Mouse (Mus musculus) frontal cortex, postnatal 14 days (tissue): ENCODE data around the gene Ascc1.

ENCODE experiments used
- DNase-seq, 2 experiments: peaks; one replicate each; pipeline ENCODE4 v3.0.0; 2022; ENCODE audit warnings: low spot score in 2 of 2

Ascc1 gene

GRCm38 (mm10) chr10:60016223-60016622 is 13.6 kb downstream of the Ascc1 start:
- DNase-seq: no peak

- no peak for DNase-seq
Measured at GRCm38 (mm10) chr10:60019299-60019698, 16.7 kb downstream of the Ascc1 start.

DNA sequence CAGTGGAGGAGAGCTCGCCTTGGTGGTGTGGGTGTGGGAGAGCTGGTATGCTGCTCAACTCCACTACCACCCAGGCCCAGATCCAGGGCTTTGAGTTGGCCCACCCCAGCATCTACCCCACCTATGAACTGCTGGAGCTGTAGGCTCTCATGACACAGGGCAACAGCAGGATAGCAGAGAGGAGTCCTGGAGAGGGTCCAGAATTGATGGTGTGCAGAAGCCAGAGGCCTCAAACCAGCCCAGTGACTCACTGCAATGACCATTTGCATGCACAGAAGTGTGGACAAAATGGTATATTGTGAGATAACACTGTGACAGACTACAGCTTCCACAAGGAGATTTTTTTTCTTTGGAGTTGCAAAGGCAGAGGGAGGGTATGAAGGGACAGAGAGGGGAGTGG is 21.1 kb downstream of the Ascc1 start:
- no peak for DNase-seq

DNA sequence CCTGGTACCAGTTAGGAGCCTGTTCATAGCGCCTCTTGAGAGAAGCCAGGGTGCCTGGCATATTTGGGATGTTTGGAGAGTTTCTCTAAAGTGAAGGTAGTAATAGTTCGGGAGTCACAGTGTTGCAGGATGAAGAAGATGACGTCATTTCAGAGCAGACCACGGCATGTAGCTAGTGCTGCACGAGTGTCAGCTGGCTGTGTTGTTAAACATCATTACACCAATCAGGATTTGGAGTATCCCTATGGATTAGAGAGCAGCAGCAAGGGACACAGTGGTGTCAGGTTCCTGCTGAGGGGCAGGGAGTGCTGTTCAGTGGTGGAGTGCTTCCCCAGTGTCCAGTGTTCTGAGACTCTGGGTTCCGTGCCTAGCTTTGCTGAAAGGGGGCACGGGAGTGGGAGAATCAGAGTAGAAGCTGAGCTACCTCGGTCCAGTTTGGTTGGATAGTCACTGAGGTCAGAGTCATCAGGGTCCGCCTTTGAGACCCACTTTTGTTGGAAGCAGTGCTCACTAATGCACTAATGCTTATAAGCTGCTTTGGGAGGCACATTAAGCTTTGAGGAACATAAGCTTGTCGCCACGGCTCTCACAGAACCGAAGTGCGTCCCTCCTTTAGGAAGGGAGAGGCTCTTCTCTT is 24.3 kb downstream of the Ascc1 start:
- no peak for DNase-seq

- DNase-seq: no peak
Measured at GRCm38 (mm10) chr10:60027619-60028084, 25.0 kb downstream of the Ascc1 start.

DNA sequence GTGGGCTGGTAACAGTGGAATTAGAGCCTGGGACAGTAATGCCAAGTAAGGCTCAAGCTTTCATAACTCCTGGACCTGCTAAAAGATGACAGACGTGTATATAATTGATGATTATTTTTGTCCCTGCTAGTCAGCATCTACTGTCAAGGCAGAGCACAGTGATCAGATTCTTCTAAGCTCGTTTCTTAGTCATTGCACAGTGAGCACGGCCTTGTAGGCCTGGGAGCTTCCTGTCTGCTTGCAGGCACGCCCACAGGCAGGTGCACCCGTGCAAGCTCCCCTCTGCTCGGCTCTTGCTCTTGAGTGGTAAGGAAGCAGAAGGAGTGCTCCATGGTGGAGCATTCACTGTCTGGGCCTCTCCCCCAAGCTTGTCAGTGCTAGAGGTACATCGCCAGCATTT is 25.6 kb downstream of the Ascc1 start:
- no peak for DNase-seq

DNA sequence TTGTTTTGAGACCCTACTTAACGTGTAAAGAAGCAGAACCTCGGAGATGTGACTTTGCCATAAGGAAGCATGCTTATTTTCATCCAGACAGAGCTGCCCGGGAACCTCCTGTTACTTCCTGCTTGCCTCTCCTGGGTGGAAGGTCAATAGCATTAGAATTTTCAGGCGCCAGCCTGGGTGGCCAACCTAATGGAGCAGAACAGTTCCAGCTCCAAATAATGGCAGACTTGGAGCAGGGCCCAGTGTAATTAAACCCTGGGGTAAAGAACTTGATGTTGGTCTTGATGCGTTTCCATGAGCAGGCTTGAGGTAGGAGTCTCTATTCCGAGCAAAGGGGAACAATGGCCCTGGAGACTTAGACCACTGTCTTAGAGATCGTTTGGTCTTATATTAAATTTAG is 26.4 kb downstream of the Ascc1 start:
- DNase-seq: no peak

DNA sequence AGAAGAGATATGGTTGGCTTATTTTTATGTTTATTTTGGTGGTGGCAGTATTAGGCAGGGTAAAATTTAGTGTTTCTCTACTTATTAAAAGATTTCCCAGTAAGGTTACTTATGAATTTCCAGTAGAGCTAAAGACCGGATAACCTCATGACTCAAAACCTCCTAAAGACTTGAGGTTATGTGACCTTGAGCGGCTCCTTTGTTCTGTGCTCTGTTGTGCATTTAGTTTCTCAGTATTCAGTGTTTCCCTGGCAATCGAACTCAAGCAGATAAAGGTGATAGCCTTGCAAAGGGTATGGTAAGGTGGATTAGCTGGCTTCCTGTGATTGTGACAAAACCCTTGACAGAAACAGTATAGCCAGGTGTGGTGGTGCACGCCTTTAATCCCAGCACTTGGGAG is 26.8 kb downstream of the Ascc1 start:
- no peak for DNase-seq

DNA sequence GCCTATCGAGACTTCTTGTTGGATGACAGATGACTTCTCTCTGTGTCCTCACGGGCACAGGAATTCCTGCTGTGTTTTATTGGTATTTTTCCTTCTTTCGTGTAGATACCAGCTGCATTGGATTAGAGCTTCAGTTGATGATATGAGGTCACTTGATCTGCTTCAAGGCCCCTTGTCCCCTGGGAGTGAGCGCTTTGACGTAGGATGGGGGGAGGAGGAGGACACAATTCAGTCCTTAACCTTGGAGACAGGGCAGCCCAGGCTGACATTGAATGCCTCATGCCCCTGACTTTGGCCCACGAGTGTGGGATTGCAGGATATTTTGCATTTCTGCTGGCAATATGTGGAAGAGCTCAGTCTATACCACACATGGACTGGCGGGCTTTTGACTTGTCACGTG is 29.0 kb downstream of the Ascc1 start:
- DNase-seq: no peak

GRCm38 (mm10) chr10:60031985-60032384 is 29.4 kb downstream of the Ascc1 start:
- no peak for DNase-seq

DNA sequence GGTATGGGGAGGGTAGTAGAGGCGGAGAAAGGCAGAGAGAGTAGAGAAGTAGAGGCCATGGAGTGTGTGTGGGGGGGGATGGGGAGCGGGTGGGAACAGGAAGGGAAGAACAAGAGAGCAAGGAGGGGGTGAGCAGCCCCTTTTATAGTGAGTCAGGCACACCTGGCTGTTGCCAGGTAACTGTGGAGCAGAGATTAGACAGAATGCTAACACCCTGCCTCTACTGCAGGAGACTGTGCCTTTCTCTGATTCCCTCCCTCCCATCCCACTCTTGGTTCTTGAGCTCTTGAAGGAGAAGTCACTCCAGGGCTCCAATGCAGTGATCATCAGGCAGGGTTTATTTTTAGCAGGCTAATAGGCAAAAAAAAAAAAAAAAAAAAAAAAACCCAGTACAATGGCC is 30.0 kb downstream of the Ascc1 start:
- DNase-seq: no peak

GRCm38 (mm10) chr10:60033064-60033463 is 30.5 kb downstream of the Ascc1 start:
- DNase-seq: no peak

DNA sequence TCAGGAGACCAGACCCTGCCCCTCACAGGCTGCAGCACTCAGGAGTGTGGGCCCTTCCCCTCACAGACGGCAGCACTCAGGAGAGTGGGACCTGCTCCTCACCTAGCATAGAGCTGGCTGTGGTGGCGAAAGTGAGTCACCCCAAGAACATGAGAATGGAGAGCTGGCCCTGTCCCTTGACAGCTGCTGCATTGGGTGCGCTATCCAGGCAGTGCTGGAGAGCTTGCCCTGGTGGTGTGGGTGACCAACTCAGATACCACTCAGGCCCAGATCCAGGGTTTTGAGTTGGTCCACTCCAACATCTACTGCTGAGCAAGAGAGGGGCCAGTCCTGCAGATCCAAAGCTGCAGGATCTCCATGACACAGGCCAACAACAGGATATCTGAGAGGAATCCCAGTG is 32.0 kb downstream of the Ascc1 start:
- DNase-seq: no peak

GRCm38 (mm10) chr10:60035744-60036143 is 33.1 kb downstream of the Ascc1 start:
- DNase-seq: no peak

GRCm38 (mm10) chr10:60042350-60042922 is 39.8 kb downstream of the Ascc1 start:
- no peak for DNase-seq

DNA sequence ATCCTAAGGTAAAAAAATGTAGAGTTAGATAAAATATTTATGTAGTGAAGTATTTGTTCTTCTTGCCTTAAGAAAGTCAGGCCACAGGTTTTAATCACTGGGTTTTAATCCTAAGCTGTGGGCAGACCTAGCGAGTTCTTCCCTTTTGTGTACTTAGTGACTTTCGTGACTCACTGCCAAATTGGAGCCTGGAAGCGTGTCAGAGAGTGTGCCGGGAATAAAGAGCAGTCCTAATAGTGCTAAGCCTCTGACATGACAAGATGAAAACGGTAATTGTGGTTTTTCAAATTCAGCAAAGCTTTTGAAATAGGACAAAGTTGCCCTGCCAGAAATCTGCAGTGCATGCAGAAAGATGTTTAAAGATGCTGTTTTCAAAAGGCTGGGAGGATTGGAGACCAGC is 44.1 kb downstream of the Ascc1 start:
- peak in 1 of 2 experiments; percentile 20 for DNase-seq

- no peak for DNase-seq
Measured at GRCm38 (mm10) chr10:60050581-60050980, 48.0 kb downstream of the Ascc1 start.

DNA sequence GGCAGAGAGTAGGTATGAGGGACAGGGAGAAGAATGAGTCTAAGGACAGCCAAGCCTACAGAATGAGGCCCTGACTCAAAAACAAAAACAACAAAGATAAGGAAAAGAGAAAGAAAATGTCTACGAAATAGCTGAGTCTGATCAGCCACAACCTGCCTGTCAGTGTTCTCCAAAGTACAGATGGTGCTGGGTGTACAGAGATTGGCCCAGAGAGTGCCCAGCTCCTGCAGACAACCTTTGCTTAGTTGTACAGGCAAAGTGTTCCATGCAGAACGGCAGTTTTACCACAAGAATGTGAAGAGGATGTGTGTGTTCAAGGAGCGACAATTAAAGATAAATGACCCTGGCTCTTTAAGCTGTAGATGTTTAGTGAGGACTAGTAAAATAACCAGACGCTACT is 50.5 kb downstream of the Ascc1 start:
- DNase-seq: no peak

- DNase-seq: no peak
Measured at GRCm38 (mm10) chr10:60062173-60062572, 59.6 kb downstream of the Ascc1 start.

DNA sequence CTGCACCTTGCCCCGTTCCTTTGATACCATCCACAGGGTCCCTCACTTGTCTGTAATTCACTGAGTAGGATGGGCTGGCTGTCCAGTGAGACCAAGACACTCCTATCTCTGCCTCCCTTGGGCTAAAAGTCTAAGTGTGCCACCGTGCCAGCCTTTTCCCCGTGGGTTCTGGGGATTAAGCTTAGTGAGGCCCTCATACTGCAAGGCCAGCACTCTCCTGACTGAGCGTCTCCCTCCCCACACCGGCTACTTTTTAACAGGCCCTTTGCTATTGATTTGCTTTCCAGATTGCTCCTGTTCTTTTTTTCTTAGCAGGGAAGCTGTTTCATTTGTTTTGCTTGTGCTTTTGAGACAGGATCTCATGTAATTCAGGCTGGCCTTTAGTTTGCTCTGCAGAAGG is 60.3 kb downstream of the Ascc1 start:
- DNase-seq: no peak

GRCm38 (mm10) chr10:60066524-60066923 is 63.9 kb downstream of the Ascc1 start:
- no peak for DNase-seq

DNA sequence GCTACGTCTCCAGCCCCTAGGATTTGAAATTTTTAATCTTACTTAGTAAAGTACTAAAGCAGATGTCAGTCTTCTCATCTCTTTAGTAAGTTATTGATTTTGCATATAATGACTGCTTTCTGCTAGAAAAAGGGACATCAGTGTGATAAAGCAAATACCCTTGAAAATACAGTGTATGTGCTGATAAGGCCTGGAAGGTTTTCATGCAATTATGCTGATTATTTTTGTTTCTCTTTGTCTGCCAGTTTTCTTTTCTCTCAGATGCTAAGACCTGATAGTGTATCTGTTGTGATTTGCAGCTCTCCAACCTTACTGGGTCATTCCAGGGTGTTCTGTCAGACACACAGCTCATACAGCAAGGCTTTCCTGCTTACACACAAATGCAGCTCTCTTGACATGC is 72.6 kb downstream of the Ascc1 start:
- no peak for DNase-seq

- no peak for DNase-seq
Measured at GRCm38 (mm10) chr10:60077226-60077625, 74.6 kb downstream of the Ascc1 start.
